13 mouse cellular contexts compared by ENCODE assay signal in the genomic region with DNA sequence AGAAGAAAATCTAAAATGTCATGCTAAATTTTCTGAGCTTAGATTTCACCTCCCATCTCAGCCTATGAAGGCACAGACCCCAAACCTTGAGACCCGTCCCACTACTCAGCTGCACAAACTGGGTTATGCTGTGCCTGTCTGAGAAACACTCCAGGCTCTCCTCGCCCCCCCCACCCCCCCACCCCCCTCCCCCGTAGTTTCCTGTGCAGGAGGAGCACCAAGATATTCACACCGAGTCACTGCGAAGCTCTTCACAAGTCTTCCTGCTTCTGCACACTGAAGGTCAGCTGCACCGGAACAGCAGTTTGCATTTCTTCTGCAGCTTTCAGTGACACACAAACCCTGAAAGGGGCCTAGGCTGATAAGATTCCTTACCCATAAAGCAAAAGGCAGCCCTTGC.
DNase-seq lines count a peak whose midpoint lies in the region; ATAC-seq and TF ChIP-seq lines count a peak whose summit lies in the region.
"Had no signal": no experiment of that assay in that cellular context is flagged by ENCODE, and none has a peak within 500 bp of the region (broad histone marks: within the 10 kb centered on the region; RNA-seq: fewer than 3 reads in every experiment).

No protein-coding gene starts in this region.

- peaks cover 13% of the 10 kb centered on the region for H3K4me1 ChIP-seq in heart, embryonic 11.5 days (ENCODE audit: control insufficient read depth, insufficient read depth, low read length)
- H3K4me1 ChIP-seq in lung, embryonic 14.5 days (ENCODE audit: insufficient read depth): no peaks in the 10 kb centered on the region
- peaks cover 2% of the 10 kb centered on the region for H3K4me1 ChIP-seq in lung, adult 2 months (ENCODE audit: control insufficient read depth, insufficient read depth, low read length)
- 0 out of 2 replicates have a peak, but pooled peaks cover 3% of the 10 kb centered on the region for H3K4me1 ChIP-seq in liver, embryonic 11.5 days (replicated peaks; ENCODE audit: control insufficient read depth, insufficient read depth, low read length)
- no peaks in the 10 kb centered on the region for H3K4me1 ChIP-seq in midbrain, embryonic 11.5 days (ENCODE audit: control insufficient read depth, insufficient read depth, low read length)
- H3K4me1 ChIP-seq: liver, embryonic 15.5 days had no signal

- H3K9ac ChIP-seq in heart, embryonic 11.5 days (ENCODE audit: low read depth, low read length): no peak overlapping the region
- no peak overlapping the region for H3K9ac ChIP-seq in lung, embryonic 14.5 days
- H3K9ac ChIP-seq in liver, embryonic 11.5 days (ENCODE audit: low read depth, low read length): no peak overlapping the region
- no peak overlapping the region for H3K9ac ChIP-seq in midbrain, embryonic 11.5 days (ENCODE audit: low read length)
- H3K9ac ChIP-seq: forebrain, embryonic 15.5 days; liver, embryonic 15.5 days had no signal

- ATAC-seq in heart, embryonic 11.5 days (replicated peaks; ENCODE audit: insufficient number of reproducible peaks, low FRiP score, low TSS enrichment): no peak
- peak; percentile 90 for ATAC-seq in lung, embryonic 14.5 days (ENCODE audit: insufficient read depth)
- ATAC-seq in common myeloid progenitor, adult 5-6 weeks (replicated peaks; ENCODE audit: low read depth, poor library complexity, severe bottlenecking): peak; percentile 74
- peak; percentile 62; the same call in 1 of the 2 replicates for ATAC-seq in liver, embryonic 11.5 days (replicated peaks; ENCODE audit: low FRiP score)
- ATAC-seq in midbrain, embryonic 11.5 days (ENCODE audit: low FRiP score): no peak
- ATAC-seq: forebrain, embryonic 15.5 days; inflammation-experienced regulatory T-cells, adult 6 months; midbrain, embryonic 16.5 days had no signal

- intact Hi-C loops in gastrocnemius, adult 2 months (cut with DNase I): no loop called here

- H3K4me2 ChIP-seq in heart, embryonic 11.5 days: peak overlapping the region; percentile 42
- H3K4me2 ChIP-seq in lung, embryonic 14.5 days: no peak overlapping the region
- H3K4me2 ChIP-seq in liver, embryonic 11.5 days: 0 out of 2 replicates have a peak overlapping the region, but pooled peaks have one; percentile 6
- H3K4me2 ChIP-seq in midbrain, embryonic 11.5 days: no peak overlapping the region
- H3K4me2 ChIP-seq: forebrain, embryonic 15.5 days; liver, embryonic 15.5 days had no signal

- no peaks in the 10 kb centered on the region for H3K36me3 ChIP-seq in heart, embryonic 11.5 days (ENCODE audit: control insufficient read depth, insufficient read depth, low read length)
- no peaks in the 10 kb centered on the region for H3K36me3 ChIP-seq in lung, embryonic 14.5 days (ENCODE audit: insufficient read depth)
- no peaks in the 10 kb centered on the region for H3K36me3 ChIP-seq in liver, embryonic 11.5 days (ENCODE audit: control insufficient read depth, insufficient read depth, low read length)
- no peaks in the 10 kb centered on the region for H3K36me3 ChIP-seq in midbrain, embryonic 11.5 days (ENCODE audit: control insufficient read depth, insufficient read depth, low read length)
- H3K36me3 ChIP-seq: forebrain, embryonic 15.5 days; liver, embryonic 15.5 days had no signal

- 3% methylated on average over 6 of the region's 6 CpGs for WGBS in heart, embryonic 11.5 days (ENCODE audit: insufficient replicate concordance)
- WGBS in lung, embryonic 14.5 days: 5% methylated on average over 6 of the region's 6 CpGs
- 7% methylated on average over 6 of the region's 6 CpGs for WGBS in lung, adult 2 months
- 7% methylated on average over 6 of the region's 6 CpGs for WGBS in liver, embryonic 11.5 days
- 50% methylated on average over 6 of the region's 6 CpGs for WGBS in midbrain, embryonic 11.5 days

- DNase-seq in heart, adult 11 months: no peak
- peak; percentile 71 for DNase-seq in lung, embryonic 14.5 days
- DNase-seq in lung, adult 2 months: no peak
- DNase-seq in liver, embryonic 11.5 days (ENCODE audit: low spot score): no peak
- DNase-seq in midbrain, embryonic 11.5 days (ENCODE audit: low spot score, missing footprints): no peak
- DNase-seq in gastrocnemius, adult 2 months: no peak
- DNase-seq: gastrocnemius, postnatal 36 days had no signal

- no peak for TF ChIP-seq CTCF in lung, embryonic 14.5 days (IDR thresholded peaks at IDR 0.05; ENCODE audit: low read depth)
- TF ChIP-seq CTCF in lung, adult 2 months (IDR thresholded peaks at IDR 0.05; ENCODE audit: insufficient read depth, low read length): no peak
- TF ChIP-seq CTCF in gastrocnemius, adult 2 months (IDR thresholded peaks at IDR 0.05): no peak

- H3K4me3 ChIP-seq in heart, embryonic 11.5 days (ENCODE audit: low read depth, low read length): no peak overlapping the region
- no peak overlapping the region for H3K4me3 ChIP-seq in lung, embryonic 14.5 days (ENCODE audit: low read depth, low read length)
- no peak overlapping the region for H3K4me3 ChIP-seq in lung, adult 2 months (replicated peaks; ENCODE audit: extremely low read depth, low read depth, low read length)
- H3K4me3 ChIP-seq in liver, embryonic 11.5 days (ENCODE audit: low read depth, low read length): no peak overlapping the region
- no peak overlapping the region for H3K4me3 ChIP-seq in midbrain, embryonic 11.5 days (ENCODE audit: low read depth, low read length)
- H3K4me3 ChIP-seq in gastrocnemius, adult 2 months: no peak overlapping the region
- H3K4me3 ChIP-seq: forebrain, embryonic 15.5 days; liver, embryonic 15.5 days had no signal

- no peaks in the 10 kb centered on the region for H3K27me3 ChIP-seq in heart, embryonic 11.5 days (ENCODE audit: control insufficient read depth, insufficient read depth, low read length)
- no peaks in the 10 kb centered on the region for H3K27me3 ChIP-seq in lung, embryonic 14.5 days (ENCODE audit: insufficient read depth, low read length)
- H3K27me3 ChIP-seq in liver, embryonic 11.5 days (replicated peaks; ENCODE audit: control insufficient read depth, insufficient read depth, low read length): no peaks in the 10 kb centered on the region
- no peaks in the 10 kb centered on the region for H3K27me3 ChIP-seq in midbrain, embryonic 11.5 days (ENCODE audit: control insufficient read depth, insufficient read depth, low read length)
- H3K27me3 ChIP-seq: forebrain, embryonic 15.5 days; liver, embryonic 15.5 days had no signal

- H3K9me3 ChIP-seq in heart, embryonic 11.5 days (replicated peaks; ENCODE audit: control insufficient read depth, low read length): no peaks in the 10 kb centered on the region
- no peaks in the 10 kb centered on the region for H3K9me3 ChIP-seq in lung, embryonic 14.5 days (ENCODE audit: low read depth, low read length)
- no peaks in the 10 kb centered on the region for H3K9me3 ChIP-seq in liver, embryonic 11.5 days (ENCODE audit: control insufficient read depth, low read length)
- H3K9me3 ChIP-seq in midbrain, embryonic 11.5 days (ENCODE audit: control insufficient read depth, low read length): no peaks in the 10 kb centered on the region
- H3K9me3 ChIP-seq: forebrain, embryonic 15.5 days; liver, embryonic 15.5 days had no signal

- no peak for TF ChIP-seq POLR2A in lung, adult 2 months (IDR thresholded peaks at IDR 0.05; ENCODE audit: borderline replicate concordance, extremely low read depth, low read depth, low read length)

- H3K27ac ChIP-seq in heart, embryonic 11.5 days (ENCODE audit: low read depth, low read length): 0 out of 2 replicates have a peak overlapping the region, but pooled peaks have one; percentile 22
- H3K27ac ChIP-seq in lung, embryonic 14.5 days (ENCODE audit: low read depth): no peak overlapping the region
- no peak overlapping the region for H3K27ac ChIP-seq in liver, embryonic 11.5 days (ENCODE audit: low read depth, low read length)
- no peak overlapping the region for H3K27ac ChIP-seq in midbrain, embryonic 11.5 days (ENCODE audit: low read depth, low read length)
- no peak overlapping the region for H3K27ac ChIP-seq in gastrocnemius, adult 2 months
- H3K27ac ChIP-seq: forebrain, embryonic 15.5 days; liver, embryonic 15.5 days had no signal

Comparison
In these comparisons a context has a peak if more than half of its experiments do, and no peak if none do; other contexts are left out.
1. ATAC-seq: peak in lung, embryonic 14.5 days (single experiment), common myeloid progenitor, adult 5-6 weeks (single experiment) and liver, embryonic 11.5 days (single experiment); none in heart, embryonic 11.5 days (single experiment) and midbrain, embryonic 11.5 days (single experiment).
2. H3K4me2 ChIP-seq: peak in heart, embryonic 11.5 days (single experiment) and liver, embryonic 11.5 days (single experiment); none in lung, embryonic 14.5 days (single experiment) and midbrain, embryonic 11.5 days (single experiment).